Mouse (Mus musculus) R1 (cell line): ENCODE measurements around the gene Mettl27.

Source experiments
- DNase-seq: peaks from one replicate; pipeline ENCODE4 v3.0.0-alpha.2; 2018; ENCODE audit warnings: low read depth, low spot score

The Mettl27 gene

DNA sequence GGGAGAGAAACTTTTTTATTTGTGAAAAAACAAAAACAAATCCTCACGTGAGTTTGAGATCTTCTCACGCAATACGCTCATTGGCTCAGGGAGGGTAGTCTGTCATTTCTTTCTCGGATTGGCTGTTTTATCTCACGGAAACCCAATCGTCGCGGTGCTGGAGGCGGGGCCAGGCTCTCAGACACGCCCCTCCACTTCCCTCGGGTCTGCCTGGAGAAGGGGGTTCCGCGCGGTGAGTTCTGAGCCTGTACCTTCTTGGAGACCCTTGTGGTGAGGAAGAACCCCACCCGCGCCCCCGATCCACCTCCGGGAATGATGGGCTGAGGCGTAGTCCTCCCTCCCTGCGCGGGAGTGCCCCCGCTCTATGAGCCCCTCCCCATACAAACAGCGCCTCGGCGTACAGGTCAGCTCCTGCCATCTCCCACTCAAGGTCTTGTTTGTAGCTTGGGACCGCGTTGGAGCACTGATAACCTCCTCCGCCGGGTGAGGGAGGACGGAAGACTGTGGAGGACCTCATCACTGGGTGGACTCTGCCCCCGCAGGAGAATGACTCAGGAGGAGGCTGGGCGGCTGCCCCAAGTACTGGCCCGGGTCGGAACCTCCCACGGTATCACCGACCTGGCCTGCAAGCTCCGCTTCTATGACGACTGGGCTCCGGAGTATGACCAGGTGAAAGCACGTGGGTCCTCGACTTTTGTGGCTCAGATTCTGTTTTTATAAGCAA lies at the start of gene Mettl27:
Gene Mettl27, plus strand, starts transcription at position 190 of the 724 bp plus-strand sequence.
- DNase-seq = peak; percentile 97

DNA sequence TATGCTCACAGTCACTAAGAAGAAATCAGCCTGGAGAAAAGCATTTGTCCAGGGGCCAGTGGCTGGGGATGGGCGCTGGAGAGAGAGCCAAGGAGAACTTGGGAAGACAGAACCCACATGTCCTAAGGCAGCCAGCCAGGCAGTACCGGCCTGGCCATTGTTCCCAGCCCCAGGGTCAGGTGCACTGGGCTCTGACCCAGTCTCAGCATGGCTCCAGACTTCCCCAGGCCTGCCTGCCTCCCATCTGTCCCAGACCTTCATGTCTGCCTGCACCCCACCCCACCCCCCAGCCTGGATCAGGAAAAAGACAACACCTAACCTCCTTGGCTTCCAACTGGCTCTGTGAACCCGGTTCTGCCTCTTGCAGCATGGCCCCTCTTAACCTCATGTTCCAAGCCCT lies 49.1 kb upstream of the Mettl27 start:
- no peak for DNase-seq

DNA sequence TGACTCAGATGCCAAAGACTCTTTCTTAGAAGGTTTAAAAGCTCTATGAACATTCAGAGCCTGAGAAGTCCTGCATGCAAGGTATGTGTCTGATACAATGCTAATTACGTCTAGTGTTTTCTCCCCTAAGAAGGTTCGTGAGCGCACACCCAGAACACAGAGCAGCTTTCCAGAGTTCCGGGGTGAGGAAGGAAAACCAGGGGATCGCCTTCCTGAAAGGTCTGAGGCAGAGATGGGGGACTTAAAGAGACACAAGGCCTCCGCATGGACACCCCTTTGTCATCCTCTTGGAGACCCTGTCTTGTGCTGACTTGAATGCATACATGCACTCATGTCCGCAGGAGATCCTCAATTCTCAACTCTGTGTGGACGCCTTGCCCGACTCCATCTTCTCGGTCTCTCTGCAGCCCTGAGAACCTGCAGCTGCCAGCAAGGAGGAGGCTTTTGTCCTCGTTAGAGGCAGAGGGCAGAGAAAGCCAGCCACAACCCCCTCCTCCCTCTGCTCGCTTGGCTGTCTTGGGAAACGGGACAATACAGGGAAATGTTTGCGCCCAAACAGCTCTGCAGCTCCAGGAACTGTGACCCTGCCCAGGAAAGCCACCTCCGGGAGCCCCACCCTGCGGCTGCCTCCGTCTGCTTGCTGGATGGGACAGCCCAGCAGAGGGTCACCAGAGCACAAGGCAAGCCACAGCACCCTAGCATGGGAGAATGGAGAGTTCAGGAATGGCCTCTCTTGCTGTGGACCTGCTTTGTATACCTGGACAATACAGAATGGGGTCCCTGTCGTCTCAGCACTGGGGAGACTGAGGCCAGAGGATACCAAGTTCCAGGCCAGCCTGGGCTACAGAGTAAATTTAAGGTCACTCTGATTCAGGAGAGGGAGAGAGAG lies 44.5 kb upstream of the Mettl27 start:
- DNase-seq = no peak

DNA sequence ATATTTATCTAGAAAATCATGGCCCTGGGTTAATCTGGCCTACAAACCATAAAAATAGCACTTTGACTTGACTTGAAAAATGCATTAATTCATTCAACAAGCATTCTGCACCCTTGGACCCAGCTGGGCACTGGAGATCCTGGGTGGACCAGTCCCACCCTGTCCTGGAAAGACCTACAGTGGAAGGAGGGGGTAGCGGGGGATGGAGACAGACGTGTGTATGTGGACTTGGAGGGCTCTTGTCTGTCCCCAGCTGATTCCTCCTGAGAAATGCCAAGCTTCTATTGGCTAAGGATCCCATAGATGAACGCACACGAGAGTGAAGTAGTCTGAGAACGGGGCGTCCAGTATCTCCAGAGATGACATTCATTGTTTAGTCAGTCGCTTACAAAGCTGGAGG lies 43.7 kb upstream of the Mettl27 start:
- DNase-seq = no peak

DNA sequence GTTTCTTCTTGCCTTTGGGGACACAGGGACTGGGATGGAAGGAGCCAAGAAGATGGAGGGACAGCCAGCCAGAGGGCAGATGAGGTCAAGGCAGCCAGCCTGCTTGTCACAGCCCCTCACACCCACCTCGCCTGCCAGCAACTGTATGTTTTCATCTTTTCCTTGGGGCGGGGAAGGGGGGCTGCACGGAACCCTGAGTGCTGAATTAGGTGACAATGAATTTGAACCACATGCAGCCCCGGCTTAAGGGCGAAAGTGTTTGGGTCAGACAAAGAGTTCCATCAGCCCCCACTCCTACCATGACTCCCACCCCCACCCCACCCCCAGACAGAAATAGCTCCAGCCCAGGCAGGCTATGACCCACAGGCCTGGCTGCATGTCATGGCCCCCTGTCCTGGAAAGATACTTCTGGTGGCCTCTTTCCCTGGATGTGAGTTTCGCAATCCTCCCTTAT lies 41.5 kb upstream of the Mettl27 start:
- no peak for DNase-seq

DNA sequence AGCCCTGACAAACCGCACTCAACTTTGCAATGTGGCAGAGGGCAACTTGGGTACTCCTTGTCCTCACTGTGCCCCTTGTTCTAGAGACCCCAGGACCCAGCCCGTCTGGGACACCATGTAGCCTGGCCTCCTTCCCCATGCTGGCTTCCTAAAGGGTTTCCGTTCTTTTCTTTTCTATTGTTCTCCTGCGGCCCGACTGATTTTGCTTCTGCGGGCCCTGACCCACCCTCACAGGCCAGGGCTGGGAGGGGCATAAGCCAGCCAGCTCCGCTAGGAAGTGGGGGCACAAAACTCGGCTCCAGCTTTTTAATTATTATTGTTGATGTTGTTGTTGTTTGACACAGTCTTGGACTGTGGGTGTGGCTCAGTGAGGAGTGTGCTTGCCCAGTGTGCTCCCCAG lies 40.6 kb upstream of the Mettl27 start:
- peak; percentile 20 for DNase-seq

DNA sequence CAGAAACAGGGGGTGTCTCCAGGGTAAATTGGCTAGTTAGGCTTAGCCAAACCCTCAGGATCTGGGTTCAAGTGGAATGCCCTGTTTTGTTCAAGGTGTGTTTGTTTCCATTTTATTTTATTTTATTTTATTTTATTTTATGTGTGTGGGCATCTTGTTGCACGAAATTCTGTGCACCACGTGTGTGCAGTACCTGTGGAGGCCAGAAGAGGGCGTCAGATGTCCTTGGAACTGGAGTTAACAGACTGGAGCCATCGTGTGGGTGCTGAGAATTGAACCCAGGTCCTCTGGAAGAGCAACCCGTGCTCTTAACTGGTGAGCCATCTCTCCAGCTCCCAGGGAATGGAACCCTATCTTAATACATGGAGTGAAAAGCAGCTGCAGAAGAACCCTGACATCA lies 39.5 kb upstream of the Mettl27 start:
- peak; percentile 33 for DNase-seq

DNA sequence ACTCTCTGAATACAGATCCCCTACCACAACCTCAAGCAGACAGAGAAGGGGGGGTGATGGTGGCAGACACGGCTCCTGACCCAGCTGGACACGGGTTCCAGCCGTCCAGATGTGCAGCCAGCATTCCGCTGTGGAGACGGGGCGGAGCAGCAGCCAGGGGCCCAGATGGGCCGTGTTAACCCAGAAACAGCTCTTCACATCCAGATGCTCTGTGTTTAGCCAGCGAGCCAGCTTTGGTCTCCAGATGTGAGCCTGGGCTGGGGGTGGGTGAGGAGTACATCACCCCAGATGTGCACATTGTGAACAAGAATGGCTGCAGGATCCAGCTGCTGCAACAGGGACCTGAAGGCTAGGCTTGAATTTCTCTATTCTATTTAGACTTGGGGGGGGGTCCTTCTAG lies 36.9 kb upstream of the Mettl27 start:
- DNase-seq = no peak

DNA sequence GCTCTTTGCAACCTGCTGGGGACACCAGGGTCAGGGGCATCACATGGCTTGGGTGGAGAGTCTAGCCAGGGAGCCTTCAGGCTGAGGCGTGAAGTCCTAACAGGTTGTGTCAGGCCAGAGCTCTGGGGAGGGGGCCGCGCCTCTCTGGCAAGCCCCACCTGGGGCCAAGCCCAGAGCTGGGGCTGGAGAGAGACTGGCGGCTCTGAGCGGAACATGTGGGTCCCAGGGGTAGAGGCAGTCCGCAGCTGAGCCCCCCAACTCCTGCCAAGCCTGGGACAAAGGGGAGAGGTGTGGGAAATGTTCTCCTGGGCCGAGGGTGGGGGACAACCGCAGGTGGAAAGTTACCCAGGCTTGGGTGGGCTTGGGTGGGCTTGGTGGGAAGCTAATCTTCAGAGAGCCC lies 35.2 kb upstream of the Mettl27 start:
- no peak for DNase-seq

DNA sequence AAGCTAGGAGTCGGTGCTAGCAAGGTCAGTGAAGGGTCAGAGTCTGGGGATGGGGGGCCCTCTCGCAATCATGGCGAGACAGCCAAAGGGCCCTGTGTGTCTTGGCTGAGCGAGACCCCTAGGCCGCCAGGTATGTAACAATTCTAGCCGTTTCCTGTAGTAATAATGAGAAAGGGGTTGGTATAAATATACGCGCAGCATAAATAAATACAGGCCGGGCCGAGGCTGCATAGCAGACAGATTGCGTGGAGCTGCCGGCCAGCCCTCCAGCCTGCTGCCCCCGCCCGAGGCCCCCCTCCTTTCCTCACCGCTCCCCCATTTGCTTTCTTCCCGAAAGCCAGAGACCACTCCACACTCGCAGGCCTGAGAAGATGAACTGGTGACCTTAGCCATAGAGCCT lies 34.6 kb upstream of the Mettl27 start:
- no peak for DNase-seq

DNA sequence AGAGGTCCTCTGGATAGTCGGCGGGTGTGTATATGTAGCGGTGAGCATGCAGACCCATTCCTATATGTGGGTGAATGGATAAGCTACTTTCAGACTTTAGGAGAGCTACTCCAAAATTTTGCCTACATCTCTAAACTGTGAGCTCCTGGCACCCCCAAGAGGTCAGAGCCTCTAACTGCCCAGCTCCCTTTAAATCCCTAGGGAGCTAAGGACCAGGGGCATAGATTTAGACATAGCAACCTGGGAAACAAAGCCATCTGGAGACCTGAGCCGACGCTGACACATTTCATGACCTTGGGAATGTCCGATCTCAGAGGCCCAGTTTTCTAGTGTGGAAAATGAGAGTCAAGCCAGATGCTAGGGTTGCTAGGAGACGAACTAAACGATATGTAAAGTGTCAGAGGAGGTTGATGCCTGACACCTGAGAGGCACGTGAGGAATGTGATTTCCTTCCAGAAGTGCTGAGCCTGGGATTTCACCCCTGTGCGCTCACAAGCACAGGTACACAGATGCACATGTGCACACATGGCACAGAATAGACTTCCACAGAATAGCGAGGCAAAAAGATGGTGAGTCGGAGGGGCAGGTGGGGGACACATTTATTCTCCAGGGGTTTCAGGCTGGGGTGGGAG lies 31.0 kb upstream of the Mettl27 start:
- DNase-seq = peak; percentile 67

DNA sequence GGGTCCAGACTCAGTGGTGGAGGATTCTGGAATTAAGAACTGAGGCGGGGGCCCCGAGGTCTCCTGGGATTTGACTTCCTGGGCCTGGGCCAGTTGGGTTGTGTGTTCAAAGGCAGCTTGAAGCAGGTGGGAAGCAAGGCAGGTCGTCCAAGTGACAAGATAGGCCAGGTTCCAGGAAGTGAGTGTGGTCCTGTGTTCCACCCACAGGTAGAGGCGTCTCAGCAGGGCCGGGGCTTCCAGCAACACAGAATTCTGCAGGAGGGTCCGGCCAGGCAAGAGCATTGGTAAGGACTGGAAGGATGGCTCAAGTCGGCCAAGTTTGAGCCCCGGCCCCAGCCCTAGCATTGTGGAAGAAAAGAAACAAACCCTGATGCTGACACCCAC lies 30.5 kb upstream of the Mettl27 start:
- DNase-seq = no peak

DNA sequence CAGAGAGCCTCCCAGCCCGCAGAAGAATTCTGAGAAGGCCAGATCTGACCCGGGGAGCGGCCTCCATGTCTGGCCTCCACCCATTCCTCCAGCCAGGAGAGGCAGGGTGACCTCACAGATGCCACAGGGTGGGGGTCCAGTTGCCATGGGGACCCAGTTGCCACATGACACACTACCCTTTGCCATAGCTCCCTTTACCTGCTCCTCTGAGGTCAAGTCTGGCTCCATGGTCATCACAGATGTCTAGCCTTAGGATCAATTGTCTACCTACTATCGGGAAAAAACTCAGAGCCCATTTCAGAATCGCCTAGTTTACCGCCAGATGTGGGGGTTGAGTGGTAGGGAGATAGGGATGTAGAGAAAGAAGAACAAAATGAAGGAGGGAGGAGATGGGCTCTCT lies 25.5 kb upstream of the Mettl27 start, which contains the start of gene Tmem270:
Gene Tmem270, minus strand, starts transcription at position 101 of the 400 bp plus-strand sequence.
- DNase-seq = no peak

DNA sequence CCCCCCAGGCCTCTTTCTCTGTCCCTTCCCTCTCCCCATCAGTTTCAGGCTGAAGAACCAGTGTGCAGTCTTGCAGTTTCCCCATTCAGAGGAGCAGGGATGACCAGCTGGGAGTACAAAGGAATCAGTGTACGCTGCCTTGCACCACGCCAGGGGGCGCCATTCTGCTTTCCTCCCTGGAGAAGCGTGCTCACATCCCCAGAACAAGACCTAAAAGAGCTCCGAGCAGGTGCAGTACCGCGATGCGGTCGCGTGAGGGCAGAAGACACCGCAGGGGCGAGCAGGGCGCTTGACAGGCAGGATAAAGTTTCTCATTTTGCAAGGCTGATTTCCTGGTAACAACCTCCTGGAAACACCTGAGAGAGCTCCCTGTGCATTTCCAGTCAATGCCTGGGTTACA lies 25.0 kb upstream of the Mettl27 start:
- DNase-seq = peak; percentile 95

DNA sequence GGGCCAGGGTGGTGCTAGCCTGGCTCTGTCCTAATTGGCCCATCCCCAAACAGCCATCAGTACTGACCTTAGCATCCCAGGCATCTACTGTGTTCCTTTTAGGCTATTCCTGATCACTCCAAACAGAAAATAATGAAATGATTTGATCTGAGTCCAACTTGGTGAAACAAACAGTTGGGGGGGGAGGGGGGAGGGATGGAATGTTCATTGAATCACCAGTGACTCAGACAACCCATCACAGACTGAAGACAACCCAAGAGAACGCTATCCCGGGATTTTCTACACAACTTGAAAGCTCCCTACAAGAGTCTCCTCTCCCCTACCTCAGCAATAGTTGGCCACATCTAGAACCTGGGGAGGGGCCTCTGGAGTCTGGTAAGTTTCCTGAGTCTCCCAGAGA lies 20.3 kb upstream of the Mettl27 start:
- no peak for DNase-seq

DNA sequence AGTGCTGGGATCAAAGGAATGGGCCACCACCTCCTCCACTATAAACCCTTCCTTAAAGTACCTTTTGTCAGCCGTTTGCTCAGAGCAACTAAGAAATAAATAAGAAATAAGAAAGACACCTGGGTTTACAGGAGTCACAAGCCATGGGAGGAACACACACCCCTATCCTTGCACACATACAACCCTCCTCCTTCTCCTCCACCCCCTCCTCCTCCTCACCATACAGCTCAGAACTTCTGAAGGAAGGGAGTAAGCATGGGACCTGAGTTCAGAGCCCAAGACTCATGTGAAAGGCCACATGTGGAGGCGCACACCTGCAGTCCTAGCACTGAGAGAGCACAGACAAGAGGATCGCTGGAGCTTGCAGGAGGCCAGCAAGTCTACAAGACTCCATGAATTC lies 18.8 kb upstream of the Mettl27 start:
- no peak for DNase-seq

DNA sequence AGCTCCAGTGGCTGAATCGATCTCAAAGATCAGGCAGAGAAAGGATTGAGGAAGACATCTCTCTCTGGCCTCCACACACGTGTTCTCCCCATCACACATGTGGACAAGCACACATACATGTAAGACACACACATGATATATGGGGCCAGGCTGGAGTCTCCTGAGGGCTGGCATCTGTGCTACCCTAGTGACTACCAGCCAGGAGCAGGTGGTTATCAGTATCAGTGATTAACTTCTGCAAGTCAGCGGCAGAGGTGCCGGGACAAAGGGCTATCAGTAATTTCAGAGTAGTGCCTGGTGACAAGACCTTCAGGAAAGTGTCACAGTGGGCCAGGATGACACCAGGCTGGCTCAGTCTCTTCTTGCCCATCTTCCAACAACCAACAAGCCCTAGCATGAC lies 18.4 kb upstream of the Mettl27 start:
- no peak for DNase-seq

DNA sequence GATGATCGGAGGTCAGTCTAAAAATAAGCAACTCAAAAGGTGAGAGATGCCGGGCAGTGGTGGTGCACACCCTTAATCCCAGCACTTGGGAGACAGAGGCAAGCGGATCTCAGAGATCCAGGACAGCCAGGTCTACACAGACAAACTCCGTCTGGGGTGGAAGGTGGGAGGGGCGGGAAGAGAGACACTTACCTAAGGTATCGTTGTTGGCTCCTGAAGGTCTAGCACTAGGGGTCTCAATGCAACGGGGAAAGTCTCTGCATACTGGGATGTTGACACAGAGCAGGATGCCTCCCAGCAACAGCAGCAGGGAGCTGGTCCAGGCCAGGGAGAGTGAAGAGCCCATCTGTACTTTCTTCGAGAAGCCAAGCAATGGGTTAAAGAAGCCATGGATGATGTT lies 17.7 kb upstream of the Mettl27 start:
- DNase-seq = no peak

DNA sequence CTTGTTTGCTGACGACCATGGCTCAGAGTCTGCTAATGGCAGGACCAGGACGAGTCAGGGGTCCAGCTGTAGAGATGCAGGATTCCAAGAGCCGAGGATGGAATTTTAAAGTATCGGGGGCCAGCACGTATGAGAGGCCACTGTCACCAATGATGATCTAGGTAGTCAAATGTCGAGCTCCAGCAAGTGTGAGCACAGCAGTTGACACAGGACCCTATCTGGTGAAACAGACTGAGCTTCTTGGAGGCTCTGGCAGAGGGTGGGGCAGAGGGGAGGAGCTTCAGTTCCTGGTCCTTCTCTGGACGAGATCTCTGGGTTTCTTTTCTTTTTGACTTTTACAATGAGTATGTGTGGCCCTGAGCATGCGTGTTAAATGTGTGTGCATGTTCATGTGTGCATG lies 16.9 kb upstream of the Mettl27 start, which contains the start of gene Cldn13:
Gene Cldn13, minus strand, starts transcription at position 216 of the 400 bp plus-strand sequence.
- DNase-seq = no peak

DNA sequence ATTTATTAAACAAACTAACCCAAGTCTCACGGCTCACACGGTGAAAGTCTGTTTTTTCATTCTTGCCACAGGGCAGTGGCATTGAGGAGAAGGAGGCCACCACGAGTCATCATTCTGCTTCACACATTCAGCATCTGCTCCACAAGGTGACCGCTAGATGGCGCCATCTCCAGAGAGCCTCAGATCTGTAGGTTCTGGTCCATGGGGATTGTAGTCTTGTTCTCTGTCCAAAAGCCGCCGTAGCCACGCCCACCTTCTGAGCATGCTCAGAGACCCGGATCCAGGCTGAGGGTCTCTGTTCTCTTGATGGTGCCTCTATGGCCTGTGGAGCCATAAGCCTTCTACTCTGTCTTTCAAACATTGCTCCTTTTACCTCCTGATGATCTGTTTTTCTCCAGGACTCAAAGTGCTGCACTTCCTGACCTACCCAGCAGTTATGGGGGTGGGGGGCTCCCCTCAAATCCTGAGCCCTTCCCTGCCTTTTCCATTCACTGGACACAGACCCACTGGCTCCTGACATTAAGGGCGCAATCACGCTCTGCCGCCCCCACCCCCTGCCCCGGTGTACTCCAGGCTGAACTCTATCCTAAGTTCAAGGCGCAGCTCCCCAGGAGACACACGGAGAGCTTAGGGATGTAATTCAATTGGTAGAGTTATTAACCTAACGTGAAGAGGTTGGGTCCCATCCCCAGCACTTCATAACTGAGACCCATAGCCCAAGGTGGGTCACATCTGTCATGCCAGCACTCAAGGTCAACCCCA lies 13.9 kb upstream of the Mettl27 start:
- DNase-seq = peak; percentile 98

DNA sequence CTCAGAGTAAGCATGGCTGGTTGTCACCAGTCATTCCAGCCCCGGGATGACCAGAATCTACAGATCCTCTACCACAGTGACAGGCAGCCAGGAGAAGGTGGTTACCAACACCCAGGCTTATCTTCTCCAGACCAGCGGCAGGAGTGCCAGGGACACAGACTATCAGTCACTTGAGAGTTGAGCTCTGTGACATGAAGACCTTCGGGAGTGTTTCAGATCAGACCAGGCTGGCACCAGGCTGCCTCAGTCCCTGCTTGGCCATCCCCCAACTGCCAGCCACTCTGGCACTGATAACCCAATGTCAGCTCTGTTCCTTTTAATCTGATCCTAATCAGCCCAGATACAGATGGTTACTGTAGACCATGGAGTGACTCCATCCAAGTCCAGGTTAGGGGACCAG lies 13.1 kb upstream of the Mettl27 start:
- no peak for DNase-seq
